Mouse (Mus musculus): ENCODE measurements around the gene Ric8b.

Gene Ric8b

GRCm38 (mm10) chr10:85006573-85007310 is 89.3 kb downstream of the Ric8b start:
- DNase-seq (ENCODE audit: low spot score), result peak; percentile 24

GRCm38 (mm10) chr10:85007861-85008840 is 90.7 kb downstream of the Ric8b start:
- DNase-seq (ENCODE audit: low spot score), result no peak

GRCm38 (mm10) chr10:85011066-85011465 is 93.7 kb downstream of the Ric8b start:
- no peak for DNase-seq (ENCODE audit: low spot score)

- no peak for DNase-seq (ENCODE audit: low spot score)
These were observed 96.0 kb downstream of the Ric8b start for GRCm38 (mm10) chr10:85013464-85013863.

- no peak for DNase-seq (ENCODE audit: low spot score)
These were observed 96.6 kb downstream of the Ric8b start for GRCm38 (mm10) chr10:85013924-85014428.

GRCm38 (mm10) chr10:85014456-85014976 is 97.1 kb downstream of the Ric8b start:
- no peak for DNase-seq (ENCODE audit: low spot score)

GRCm38 (mm10) chr10:85022647-85023312 is 105.4 kb downstream of the Ric8b start:
- no peak for DNase-seq (ENCODE audit: low spot score)

- DNase-seq (ENCODE audit: low spot score), result no peak
These were observed 105.9 kb downstream of the Ric8b start for GRCm38 (mm10) chr10:85023313-85023666.

GRCm38 (mm10) chr10:85025799-85026424 is 108.5 kb downstream of the Ric8b start:
- DNase-seq (ENCODE audit: low spot score), result no peak

- no peak for DNase-seq (ENCODE audit: low spot score)
These were observed 110.3 kb downstream of the Ric8b start for GRCm38 (mm10) chr10:85027619-85028175.

- DNase-seq (ENCODE audit: low spot score), result no peak
These were observed 117.8 kb downstream of the Ric8b start for GRCm38 (mm10) chr10:85035131-85035725.

- DNase-seq (ENCODE audit: low spot score), result no peak
These were observed 120.7 kb downstream of the Ric8b start for GRCm38 (mm10) chr10:85038147-85038546.

- no peak for DNase-seq (ENCODE audit: low spot score)
These were observed 121.4 kb downstream of the Ric8b start for GRCm38 (mm10) chr10:85038852-85039251.

GRCm38 (mm10) chr10:85044191-85044711 is 126.8 kb downstream of the Ric8b start:
- no peak for DNase-seq (ENCODE audit: low spot score)

- DNase-seq (ENCODE audit: low spot score), result peak; percentile 9
These were observed 127.6 kb downstream of the Ric8b start for GRCm38 (mm10) chr10:85044732-85045720.

GRCm38 (mm10) chr10:85046585-85046984 is 129.2 kb downstream of the Ric8b start:
- peak; percentile 8 for DNase-seq (ENCODE audit: low spot score)

- no peak for DNase-seq (ENCODE audit: low spot score)
These were observed 130.6 kb downstream of the Ric8b start for GRCm38 (mm10) chr10:85048008-85048407.

- DNase-seq (ENCODE audit: low spot score), result no peak
These were observed 133.3 kb downstream of the Ric8b start for GRCm38 (mm10) chr10:85050668-85051208.

GRCm38 (mm10) chr10:85052451-85052850 is 135.0 kb downstream of the Ric8b start:
- no peak for DNase-seq (ENCODE audit: low spot score)
